Mouse (Mus musculus) A20 (cell line): Measurements from ENCODE around the gene Ism2.
"Not testable (repeated sequence)": the region's sequence is repeated elsewhere in the genome, so short reads cannot be mapped to it uniquely, and the experiment has no call there.

Experiments used
- DNase-seq: peaks from one replicate; pipeline ENCODE4 v3.0.0-alpha.2; 2011; ENCODE audit warnings: low read depth, low spot score

The Ism2 gene

DNA sequence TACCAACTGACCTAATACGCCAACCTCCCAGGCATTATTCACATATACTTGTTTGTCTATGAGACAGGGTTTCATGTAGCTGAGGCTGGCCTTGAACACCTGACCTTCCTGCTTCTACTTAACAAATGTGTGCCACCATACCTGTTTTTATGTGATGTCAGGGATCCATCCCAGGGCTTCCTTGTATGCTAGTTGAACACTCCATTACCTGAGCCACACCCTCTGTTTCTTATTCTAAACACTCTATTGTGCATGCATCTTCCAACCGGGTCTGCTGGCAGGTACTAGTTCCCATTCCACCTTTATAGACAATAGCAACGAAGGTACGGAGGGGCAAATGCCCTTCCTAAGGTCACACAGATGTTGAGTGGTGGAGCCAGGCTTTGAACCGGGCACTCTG is 10.4 kb downstream of the Ism2 start:
- no peak for DNase-seq

- DNase-seq = no peak
Measured at GRCm38 (mm10) chr12:87284726-87285125, 14.8 kb downstream of the Ism2 start.

DNA sequence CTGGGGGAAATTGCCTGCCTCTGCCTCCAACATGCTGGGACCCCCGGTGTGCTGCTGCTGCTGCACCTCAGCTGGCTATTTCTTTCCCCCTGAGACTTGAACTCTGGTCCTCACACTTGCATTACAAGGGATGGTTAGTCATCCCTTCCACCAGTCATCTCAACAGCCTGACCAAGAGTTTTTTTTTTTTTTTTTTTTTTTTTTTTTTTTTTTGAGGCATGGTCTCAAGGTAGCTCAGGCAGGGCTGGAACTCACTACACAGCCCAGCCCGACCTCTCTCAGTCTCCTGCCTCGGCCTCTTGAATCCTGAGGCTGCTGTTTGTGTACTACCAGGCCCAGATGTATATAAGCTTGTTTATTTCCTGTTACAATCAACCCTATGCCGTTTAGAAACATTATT is 15.2 kb downstream of the Ism2 start:
- DNase-seq = no peak

GRCm38 (mm10) chr12:87283706-87284105 is 15.8 kb downstream of the Ism2 start:
- DNase-seq = no peak

DNA sequence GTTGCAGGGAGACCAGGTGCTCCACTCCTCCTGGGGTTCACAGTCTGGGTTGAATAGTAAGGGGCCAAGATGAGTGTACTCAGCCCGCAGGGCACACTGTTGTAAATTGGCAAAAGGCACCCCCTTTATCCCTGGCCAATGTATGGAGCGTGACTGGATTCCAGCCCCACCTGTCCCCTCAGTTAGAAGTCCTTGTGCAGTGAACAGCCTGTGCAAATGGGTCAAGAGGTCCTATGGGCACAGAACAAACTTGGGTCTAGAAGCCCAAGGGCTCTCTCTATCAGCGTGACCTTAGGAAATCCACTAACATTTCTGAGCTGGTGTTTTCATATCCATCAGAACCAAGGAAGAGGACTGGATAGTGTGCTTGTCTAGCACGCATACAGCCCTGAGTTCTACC is 16.8 kb downstream of the Ism2 start:
- DNase-seq = no peak

GRCm38 (mm10) chr12:87281766-87282165 is 17.7 kb downstream of the Ism2 start:
- DNase-seq = no peak

- no peak for DNase-seq
Measured at GRCm38 (mm10) chr12:87279879-87280278, 19.6 kb downstream of the Ism2 start.

DNA sequence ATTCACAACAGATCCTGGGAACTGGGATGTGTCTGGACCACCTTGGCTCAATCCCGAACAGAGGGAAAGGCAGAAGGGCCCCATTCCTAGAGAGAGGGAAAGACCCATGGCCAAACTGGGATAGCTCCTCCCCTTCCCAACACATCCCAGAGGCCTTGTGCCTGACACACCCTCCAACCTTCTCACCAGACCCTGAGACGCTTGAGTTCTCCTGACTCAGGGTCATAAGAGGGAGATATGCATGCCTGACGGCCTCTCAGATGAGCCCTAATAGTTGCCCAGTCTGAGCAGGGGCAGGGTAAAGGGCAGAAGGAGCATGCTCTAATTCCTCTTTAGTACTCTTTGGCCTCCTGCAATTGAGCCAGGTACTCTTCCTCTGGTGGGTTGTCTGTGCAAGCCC is 20.2 kb downstream of the Ism2 start:
- no peak for DNase-seq

GRCm38 (mm10) chr12:87278118-87278730 is 21.3 kb downstream of the Ism2 start:
- DNase-seq = no peak

GRCm38 (mm10) chr12:87277251-87277650 is 22.3 kb downstream of the Ism2 start:
- not testable (repeated sequence) for DNase-seq

- no peak for DNase-seq
Measured at GRCm38 (mm10) chr12:87274853-87275831, 24.4 kb downstream of the Ism2 start.

GRCm38 (mm10) chr12:87267682-87268081 is 31.8 kb downstream of the Ism2 start:
- DNase-seq = peak; percentile 73

DNA sequence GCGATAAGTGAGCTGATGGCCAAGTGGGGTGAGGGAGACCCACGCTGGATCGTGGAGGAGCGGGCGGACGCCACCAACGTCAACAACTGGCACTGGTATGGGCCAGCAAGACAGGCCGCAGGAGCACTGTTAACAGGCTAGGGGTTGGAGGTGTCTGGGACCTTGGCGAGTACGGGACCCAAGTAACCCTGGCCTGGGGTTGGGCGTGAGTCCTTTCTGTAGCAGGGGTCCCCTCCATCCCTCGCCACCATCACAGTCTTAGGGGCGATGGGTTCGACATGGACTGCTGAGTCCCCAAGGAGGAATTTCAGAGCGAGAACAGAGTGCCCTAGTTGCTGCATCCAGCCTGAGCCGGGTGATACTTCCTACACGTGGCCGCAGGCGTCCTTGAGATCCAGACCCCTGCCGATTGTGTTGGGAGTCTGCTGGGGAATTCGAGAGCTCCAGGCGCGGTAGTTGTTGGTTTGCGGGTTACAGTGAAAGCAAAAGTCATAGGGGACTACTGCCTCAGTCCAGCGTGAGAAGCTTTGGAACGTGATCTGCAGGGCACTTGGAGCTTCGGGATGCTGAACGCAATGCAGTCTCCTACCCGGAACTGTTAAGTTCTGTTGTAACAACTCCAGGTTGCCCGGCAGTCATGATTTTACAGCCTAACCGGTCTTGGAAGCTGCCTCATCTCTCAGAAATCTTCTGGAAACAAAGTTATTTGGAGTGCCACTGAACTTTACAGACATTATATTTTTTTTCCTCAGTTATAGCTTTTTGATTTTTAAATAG is 32.5 kb downstream of the Ism2 start:
- DNase-seq = no peak

GRCm38 (mm10) chr12:87266108-87266826 is 33.2 kb downstream of the Ism2 start, which contains the start of the genes Vipas39 and Ahsa1:
Gene Vipas39, minus strand, starts transcription at chr12:87266256.
Gene Ahsa1, plus strand, starts transcription at chr12:87266479.
- peak; percentile 98 for DNase-seq

DNA sequence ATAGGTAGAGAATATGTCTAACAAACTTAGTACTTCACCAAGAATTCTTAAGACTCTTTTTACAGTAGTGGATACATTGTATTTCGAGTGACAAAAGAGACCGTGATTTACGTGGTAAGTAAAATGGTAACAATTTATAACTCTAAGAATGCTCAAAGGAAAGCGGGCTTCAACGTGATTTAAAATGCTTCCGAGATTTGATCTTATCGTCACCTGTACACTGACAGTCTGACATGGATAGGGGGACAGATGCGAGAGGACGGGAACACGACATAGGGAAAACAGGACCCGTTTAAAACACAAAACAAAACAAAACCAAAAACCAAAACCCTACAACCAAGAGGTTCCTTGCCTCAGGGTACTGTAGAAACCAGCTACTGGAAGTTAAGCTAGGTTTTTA is 34.1 kb downstream of the Ism2 start:
- DNase-seq = no peak

DNA sequence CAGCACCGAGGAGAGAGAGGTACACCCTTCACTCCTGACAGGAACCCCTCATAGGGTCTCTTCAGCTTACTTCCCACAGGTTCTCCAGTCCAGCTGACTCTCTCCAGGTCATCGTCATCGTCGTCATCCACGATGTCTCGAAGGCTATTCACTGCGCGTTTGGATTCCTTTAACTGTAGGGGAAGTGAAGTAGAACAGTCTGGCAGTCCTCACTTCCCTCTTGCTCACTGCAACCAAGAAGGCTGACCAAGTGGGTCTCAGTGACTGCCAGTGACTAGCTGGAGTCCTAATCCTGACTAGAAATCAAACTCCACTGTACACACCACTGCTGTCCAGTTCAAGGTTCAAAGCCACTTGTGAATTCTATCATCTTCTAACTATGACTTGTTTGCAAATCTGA is 38.9 kb downstream of the Ism2 start:
- no peak for DNase-seq

DNA sequence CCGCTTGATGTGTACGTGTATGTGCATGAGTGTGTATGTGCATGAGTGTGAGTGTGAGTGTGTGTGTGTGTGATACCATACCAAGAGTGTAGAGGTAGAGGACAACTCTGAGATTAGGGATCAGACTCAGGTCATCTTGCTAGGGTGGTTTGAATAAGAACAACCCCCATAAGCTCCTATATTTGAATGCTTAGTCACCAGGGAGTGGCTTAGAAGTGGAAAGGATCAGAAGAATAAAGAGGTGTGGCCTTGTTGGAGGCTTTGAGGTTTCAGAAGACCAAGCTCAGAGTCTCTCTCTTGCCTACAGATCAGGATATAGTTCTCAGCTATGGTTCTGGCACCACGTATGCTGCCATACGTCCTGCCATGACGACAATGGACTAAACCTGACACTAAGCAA is 42.9 kb downstream of the Ism2 start:
- DNase-seq = no peak

DNA sequence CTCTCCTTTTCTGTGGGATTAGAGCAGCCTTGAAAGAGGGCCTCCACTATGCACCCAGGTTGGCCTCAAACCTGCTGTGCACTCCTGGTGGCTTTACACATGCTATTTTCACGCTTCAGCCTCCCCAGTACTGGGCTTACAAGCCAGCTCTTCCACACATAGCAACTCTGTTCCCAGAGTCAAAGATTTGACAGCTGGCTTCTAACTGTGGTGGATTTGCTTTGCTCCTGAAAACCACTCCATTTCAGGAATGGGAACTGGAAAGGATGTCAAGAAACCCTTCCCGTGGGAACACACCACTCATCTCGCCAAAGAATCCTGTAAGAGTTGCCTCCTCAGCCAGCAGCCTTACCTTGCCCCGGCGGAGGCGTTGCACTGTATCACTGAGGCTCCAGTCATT is 45.6 kb downstream of the Ism2 start:
- DNase-seq = no peak

DNA sequence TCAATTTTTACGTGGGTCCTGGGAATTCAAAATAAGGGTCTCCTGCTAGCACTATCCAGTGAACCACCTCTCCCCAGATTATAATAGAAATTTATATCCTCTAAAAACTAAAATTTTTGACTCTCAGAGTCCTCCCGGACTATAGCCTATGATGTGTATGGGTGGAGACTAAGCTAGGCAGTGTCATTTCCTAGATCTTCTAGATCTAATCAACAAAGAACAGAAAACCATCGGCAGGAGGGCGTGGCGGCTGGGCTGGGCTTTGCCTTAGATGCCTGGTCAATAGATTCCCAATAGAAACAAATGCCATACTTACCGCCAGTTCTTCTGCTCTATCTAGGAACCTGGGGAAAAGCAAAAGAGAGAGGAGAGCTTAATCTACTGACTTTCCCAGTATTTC is 49.3 kb downstream of the Ism2 start:
- no peak for DNase-seq

DNA sequence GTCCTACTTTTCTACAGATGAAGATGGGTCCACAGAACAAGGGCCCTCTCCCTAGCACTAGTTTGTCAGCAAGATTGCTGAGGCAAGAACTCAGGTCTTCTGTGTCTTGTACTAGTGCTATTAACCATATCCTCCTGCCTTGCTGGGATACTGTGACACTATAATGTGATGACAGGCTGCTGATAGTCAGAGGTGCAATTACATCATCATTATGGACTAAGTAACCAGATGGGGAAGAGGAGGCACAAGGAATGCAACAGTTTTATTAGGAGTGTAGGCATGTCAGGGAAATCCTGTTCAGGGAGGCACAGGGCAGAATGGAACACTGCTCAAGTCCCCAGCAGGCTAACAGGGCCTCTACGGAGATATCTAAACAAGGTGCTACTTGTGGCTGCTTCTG is 60.9 kb downstream of the Ism2 start, which contains the start of gene Noxred1:
Gene Noxred1 (minus strand): TSS at position 101 of the 400 bp plus-strand sequence.
- no peak for DNase-seq

- DNase-seq = peak; percentile 84
Measured at GRCm38 (mm10) chr12:87236882-87237483, 62.5 kb downstream of the Ism2 start.
